Mouse (Mus musculus) MEL (cell line): ENCODE data around the gene Spata32. TPM values are rescaled to one million over a fixed set of nuclear protein-coding genes. Genes with fewer than 3 reads are reported as not detected.

Experiments
- DNase-seq: peaks from one replicate; pipeline ENCODE4 v3.0.0; 2011; ENCODE audit warnings: low read depth, low spot score
- H3K27ac ChIP-seq: 2 replicates; pipeline ENCODE4 v1.5.1; 2012; ENCODE audit warnings: low read depth, mild to moderate bottlenecking, control low read depth, low read length, moderate library complexity; ENCODE audit not compliant: control insufficient read depth
- H3K27me3 ChIP-seq, 2 experiments: fragments of 150-350 bp in 1 of 2; sonication (generic) in 1 of 2; 2 replicates each; pipeline ENCODE4 v1.6.1; 2012; ENCODE audit warnings: low read length in 2 of 2, mild to moderate bottlenecking in 2 of 2, improper control_type of control experiment in 1 of 2, moderate library complexity in 1 of 2; ENCODE audit not compliant: insufficient read depth in 2 of 2, control insufficient read depth in 1 of 2
- H3K36me3 ChIP-seq, 2 experiments: 2 replicates each; pipeline ENCODE4 v1.6.1; 2012 to 2014; ENCODE audit warnings: low read length in 2 of 2, improper control_type of control experiment in 1 of 2, inconsistent platforms in 1 of 2, mild to moderate bottlenecking in 1 of 2; ENCODE audit not compliant: insufficient read depth in 2 of 2, control insufficient read depth in 1 of 2
- H3K4me1 ChIP-seq, 2 experiments: fragments of 150-350 bp in 1 of 2; sonication (generic) in 1 of 2; 2 replicates each; pipeline ENCODE4 v1.6.1; 2012; ENCODE audit warnings: low read length in 2 of 2, improper control_type of control experiment in 1 of 2, mild to moderate bottlenecking in 1 of 2; ENCODE audit not compliant: insufficient read depth in 2 of 2, control insufficient read depth in 1 of 2
- H3K4me3 ChIP-seq, 2 experiments: fragments of 150-350 bp in 1 of 2; sonication (generic) in 1 of 2; 2 replicates each; pipeline ENCODE4 v1.5.1; 2012; ENCODE audit warnings: low read depth in 2 of 2, low read length in 2 of 2, mild to moderate bottlenecking in 2 of 2, moderate library complexity in 2 of 2, control low read depth in 1 of 2, improper control_type of control experiment in 1 of 2; ENCODE audit not compliant: control insufficient read depth in 1 of 2, insufficient read depth in 1 of 2
- H3K79me2 ChIP-seq: 2 replicates; pipeline ENCODE4 v1.6.1; 2012; ENCODE audit warnings: mild to moderate bottlenecking, low read length, moderate library complexity; ENCODE audit not compliant: control insufficient read depth, poor library complexity, insufficient read depth
- H3K9ac ChIP-seq: 2 replicates; pipeline ENCODE4 v1.6.1; 2012; ENCODE audit warnings: low read depth, mild to moderate bottlenecking, control low read depth, low read length, moderate library complexity; ENCODE audit not compliant: control insufficient read depth, poor library complexity, severe bottlenecking
- H3K9me3 ChIP-seq: fragments of 150-350 bp; sonication (generic); replicated peaks from 2 replicates; pipeline ENCODE4 v1.6.1; 2012; ENCODE audit warnings: mild to moderate bottlenecking, low read length, improper control_type of control experiment, moderate library complexity; ENCODE audit not compliant: insufficient read depth
- CHD1 ChIP-seq: IDR thresholded peaks from 2 replicates; pipeline ENCODE4 v1.6.1; 2012; ENCODE audit warnings: low read depth, mild to moderate bottlenecking, inconsistent platforms, low read length, improper control_type of control experiment
- CHD2 ChIP-seq: IDR thresholded peaks from 2 replicates; pipeline ENCODE4 v1.6.1; 2011; ENCODE audit warnings: low read length, improper control_type of control experiment
- E2F4 ChIP-seq: IDR thresholded peaks from 2 replicates; pipeline ENCODE4 v1.6.1; 2011; ENCODE audit warnings: low read depth, low read length, improper control_type of control experiment, borderline replicate concordance
- ELF1 ChIP-seq: IDR thresholded peaks from 2 replicates; pipeline ENCODE4 v1.6.1; 2014; ENCODE audit warnings: low read depth, mild to moderate bottlenecking, inconsistent platforms, low read length, improper control_type of control experiment, moderate library complexity
- EP300 ChIP-seq, 2 experiments: IDR thresholded peaks; 2 replicates each; pipeline ENCODE4 v1.6.1; 2011; ENCODE audit warnings: improper control_type of control experiment in 2 of 2, low read length in 2 of 2, low read depth in 1 of 2, mild to moderate bottlenecking in 1 of 2
- ETS1 ChIP-seq: IDR thresholded peaks from 2 replicates; pipeline ENCODE4 v1.6.1; 2012; ENCODE audit warnings: low read depth, mild to moderate bottlenecking, inconsistent platforms, low read length, improper control_type of control experiment, moderate library complexity
- GATA1 ChIP-seq: IDR thresholded peaks from 2 replicates; pipeline ENCODE4 v1.6.1; 2011; ENCODE audit warnings: low read depth, low read length, improper control_type of control experiment
- HCFC1 ChIP-seq: IDR thresholded peaks from 2 replicates; pipeline ENCODE4 v1.6.1; 2012; ENCODE audit warnings: low read depth, mild to moderate bottlenecking, inconsistent platforms, low read length, improper control_type of control experiment, moderate library complexity
- JUND ChIP-seq: IDR thresholded peaks from 2 replicates; pipeline ENCODE4 v1.6.1; 2011; ENCODE audit warnings: low read depth, mild to moderate bottlenecking, improper control_type of control experiment, low read length
- KAT2A ChIP-seq: conservative IDR thresholded peaks from 2 replicates; pipeline ENCODE4 v1.6.1; 2012; ENCODE audit warnings: low read depth, low read length, improper control_type of control experiment, inconsistent platforms
- MAX ChIP-seq: IDR thresholded peaks from 2 replicates; pipeline ENCODE4 v1.6.1; 2011; ENCODE audit warnings: low read length, improper control_type of control experiment
- MAZ ChIP-seq: IDR thresholded peaks from 2 replicates; pipeline ENCODE4 v1.6.1; 2012; ENCODE audit warnings: low read depth, mild to moderate bottlenecking, inconsistent platforms, low read length, improper control_type of control experiment
- MYB ChIP-seq: IDR thresholded peaks from 2 replicates; pipeline ENCODE4 v1.6.1; 2011; ENCODE audit warnings: mild to moderate bottlenecking, low read depth, low read length, improper control_type of control experiment
- POLR2A ChIP-seq, 2 experiments: IDR thresholded peaks; 2 replicates each; pipeline ENCODE4 v1.6.1; 2011 to 2012; ENCODE audit warnings: low read length in 2 of 2, mild to moderate bottlenecking in 2 of 2, control low read depth in 1 of 2, improper control_type of control experiment in 1 of 2, low read depth in 1 of 2, moderate library complexity in 1 of 2; ENCODE audit not compliant: control insufficient read depth in 1 of 2, insufficient read depth in 1 of 2, poor library complexity in 1 of 2
- POLR2AphosphoS2 ChIP-seq: IDR thresholded peaks from 2 replicates; pipeline ENCODE4 v1.6.1; 2011; ENCODE audit warnings: low read length, improper control_type of control experiment
- POLR2AphosphoS5 ChIP-seq: IDR thresholded peaks from 2 replicates; pipeline ENCODE4 v1.6.1; 2012; ENCODE audit warnings: low read depth, borderline replicate concordance, mild to moderate bottlenecking, inconsistent platforms, low read length, moderate library complexity, mixed read lengths
- RAD21 ChIP-seq: IDR thresholded peaks from 2 replicates; pipeline ENCODE4 v1.6.1; 2011; ENCODE audit warnings: mild to moderate bottlenecking, low read depth, low read length, improper control_type of control experiment
- SMC3 ChIP-seq: IDR thresholded peaks from 2 replicates; pipeline ENCODE4 v1.6.1; 2011; ENCODE audit warnings: low read depth, low read length, improper control_type of control experiment
- TAL1 ChIP-seq: IDR thresholded peaks from 2 replicates; pipeline ENCODE4 v1.6.1; 2012; ENCODE audit warnings: mild to moderate bottlenecking, inconsistent platforms, low read length, moderate library complexity, mixed read lengths
- TBP ChIP-seq: IDR thresholded peaks from 2 replicates; pipeline ENCODE4 v1.8.0; 2011; ENCODE audit warnings: low read depth, low read length, improper control_type of control experiment
- TCF12 ChIP-seq: IDR thresholded peaks from 2 replicates; pipeline ENCODE4 v1.6.1; 2014; ENCODE audit warnings: low read depth, mild to moderate bottlenecking, inconsistent platforms, low read length, improper control_type of control experiment, moderate library complexity
- USF1 ChIP-seq: IDR thresholded peaks from 2 replicates; pipeline ENCODE4 v1.6.1; 2014; ENCODE audit warnings: low read depth, mild to moderate bottlenecking, inconsistent platforms, low read length, improper control_type of control experiment, moderate library complexity
- ZKSCAN1 ChIP-seq: IDR thresholded peaks from 2 replicates; pipeline ENCODE4 v1.6.1; 2012; ENCODE audit warnings: low read depth, mild to moderate bottlenecking, inconsistent platforms, low read length, improper control_type of control experiment, moderate library complexity
- ZNF384 ChIP-seq: IDR thresholded peaks from 2 replicates; pipeline ENCODE4 v1.6.1; 2012; ENCODE audit warnings: low read depth, mild to moderate bottlenecking, inconsistent platforms, low read length, improper control_type of control experiment
- polyA plus RNA-seq, 2 experiments: library from polyadenylated mRNA; stranded (reverse) in 1 of 2; unstranded in 1 of 2; fragments of >175 nt in 1 of 2; fragments of >200 nt in 1 of 2; gene quantifications; 2 replicates each; pipeline versions ENCODE4 v1.2.1 to v1.2.4; 2012; ENCODE audit warnings: low replicate concordance in 2 of 2, low read depth in 1 of 2; ENCODE audit not compliant: insufficient read length in 2 of 2, insufficient read depth in 1 of 2, missing spikeins in 1 of 2
- total RNA-seq: library from RNA; depleted of rRNA; stranded (reverse); fragments of 300-350 nt; gene quantifications from 2 replicates; pipeline ENCODE4 v1.2.3, GENCODE M21; 2012

The Spata32 gene
- total and polyA plus RNA-seq, 3 experiments: not detected

GRCm38 (mm10) chr11:103262412-103263267 is 44.4 kb upstream of the Spata32 start:
- H3K27ac ChIP-seq: no peak overlapping the region
- H3K27me3 ChIP-seq: no peaks in the 10 kb centered on the region
- H3K9ac ChIP-seq: no peak overlapping the region
- H3K4me1 ChIP-seq: peaks cover 9 to 30% of the 10 kb centered on the region in 2 experiments
- H3K36me3 ChIP-seq: peaks cover 0 to 27% of the 10 kb centered on the region in 2 experiments; a peak in 2 of 4 replicates
- no peaks in the 10 kb centered on the region for H3K9me3 ChIP-seq
- H3K79me2 ChIP-seq: no peaks in the 10 kb centered on the region; the same call in 1 of the 2 replicates
- no peak overlapping the region for H3K4me3 ChIP-seq
- DNase-seq: no peak
- no peak for TF ChIP-seq ZKSCAN1
- TF ChIP-seq ETS1: no peak
- TF ChIP-seq USF1: no peak
- TF ChIP-seq EP300 (IDR thresholded peaks at IDR 0.05; ENCODE audit: low read depth in 1 of 2, low read length in 2 of 2): no peak
- no peak for TF ChIP-seq RAD21
- TF ChIP-seq TAL1: no peak
- TF ChIP-seq ZNF384: no peak
- no peak for TF ChIP-seq POLR2AphosphoS5
- no peak for TF ChIP-seq E2F4
- no peak for TF ChIP-seq ELF1
- TF ChIP-seq CHD1: no peak
- no peak for TF ChIP-seq TBP
- no peak for TF ChIP-seq POLR2AphosphoS2
- no peak for TF ChIP-seq JUND

GRCm38 (mm10) chr11:103261671-103262411 is 43.6 kb upstream of the Spata32 start:
- H3K79me2 ChIP-seq: no peaks in the 10 kb centered on the region
- TF ChIP-seq CHD2: no peak
- TF ChIP-seq ELF1: no peak
- no peak for TF ChIP-seq MYB
- no peak for TF ChIP-seq POLR2AphosphoS2
- TF ChIP-seq E2F4: no peak
- TF ChIP-seq MAX: no peak
- no peak for TF ChIP-seq TCF12
- no peak for TF ChIP-seq GATA1
- TF ChIP-seq ZKSCAN1: no peak
- TF ChIP-seq HCFC1: no peak
- no peak for TF ChIP-seq POLR2A (IDR thresholded peaks at IDR 0.05; ENCODE audit: control insufficient read depth in 1 of 2, insufficient read depth in 1 of 2, low read depth in 1 of 2, low read length in 2 of 2, poor library complexity in 1 of 2)
- no peak for TF ChIP-seq KAT2A
- no peak for TF ChIP-seq SMC3
- TF ChIP-seq TBP: no peak
- TF ChIP-seq ZNF384: no peak
- TF ChIP-seq MAZ: no peak
- TF ChIP-seq, all 39 proteins: peak for 0
- H3K27ac ChIP-seq: no peak overlapping the region
- no peaks in the 10 kb centered on the region for H3K27me3 ChIP-seq
- peaks cover 9 to 34% of the 10 kb centered on the region in 2 experiments for H3K4me1 ChIP-seq
- H3K36me3 ChIP-seq: peaks cover 0 to 30% of the 10 kb centered on the region in 2 experiments; a peak in 2 of 4 replicates
- H3K9me3 ChIP-seq: no peaks in the 10 kb centered on the region
- no peak for DNase-seq
- no peak overlapping the region for H3K4me3 ChIP-seq
- no peak overlapping the region for H3K9ac ChIP-seq
